Mouse (Mus musculus) heart, adult 2 months (tissue): ENCODE data around the gene Klhl42. TPM values are rescaled to one million over a fixed set of nuclear protein-coding genes. Genes with fewer than 3 reads are reported as not detected.

Source experiments
- DNase-seq, 2 experiments: peaks; one replicate each; pipeline ENCODE4 v3.0.0; 2021
- H3K27ac ChIP-seq: fragments of 200-600 bp; 2 replicates; pipeline ENCODE4 v1.8.1; 2022
- H3K27me3 ChIP-seq: fragments of 200-500 bp; 2 replicates; pipeline ENCODE4 v1.6.1; 2012; ENCODE audit warnings: mild to moderate bottlenecking, low read length, inconsistent platforms, mixed read lengths; ENCODE audit not compliant: control insufficient read depth, insufficient read depth
- H3K36me3 ChIP-seq: fragments of 200-500 bp; 2 replicates; pipeline ENCODE4 v1.6.1; 2012; ENCODE audit warnings: low read length, inconsistent platforms; ENCODE audit not compliant: control insufficient read depth, insufficient read depth
- H3K4me1 ChIP-seq: fragments of 200-500 bp; 2 replicates; pipeline ENCODE4 v1.6.1; 2011; ENCODE audit warnings: low read length; ENCODE audit not compliant: control insufficient read depth, insufficient read depth
- H3K4me3 ChIP-seq: fragments of 200-600 bp; 2 replicates; pipeline ENCODE4 v1.8.1; 2022
- H3K79me2 ChIP-seq: fragments of 200-500 bp; replicated peaks from 2 replicates; pipeline ENCODE4 v1.6.1; 2012; ENCODE audit warnings: mild to moderate bottlenecking, inconsistent platforms, low read length, moderate library complexity, mixed read lengths; ENCODE audit not compliant: control insufficient read depth, insufficient read depth
- H3K9ac ChIP-seq: fragments of 200-500 bp; 2 replicates; pipeline ENCODE4 v1.6.1; 2012; ENCODE audit warnings: low read depth, mild to moderate bottlenecking, control low read depth, inconsistent platforms, low read length, mixed read lengths
- CTCF ChIP-seq: fragments of 200-600 bp; IDR thresholded peaks from 2 replicates; pipeline ENCODE4 v1.8.1; 2022; ENCODE audit warnings: antibody characterized with exemption, mild to moderate bottlenecking, moderate library complexity
- EP300 ChIP-seq: fragments of 200-500 bp; IDR thresholded peaks from 2 replicates; pipeline ENCODE4 v1.6.1; 2011; ENCODE audit warnings: low read depth, low read length, control low read depth; ENCODE audit not compliant: insufficient read depth
- POLR2A ChIP-seq: fragments of 200-500 bp; IDR thresholded peaks from 2 replicates; pipeline ENCODE4 v1.6.1; 2011; ENCODE audit warnings: mild to moderate bottlenecking, low read depth, low read length, control low read depth; ENCODE audit not compliant: insufficient read depth
- WGBS: fragments of 180-500 bp; shearing (Covaris S2); methylation state at CpG from one replicate; pipeline ENCODE4 v1.1.7; 2018; 5-methylcytosine and 5-hydroxymethylcytosine counted together
- intact Hi-C: fragments of 180-260 bp; cut with DNase I; formaldehyde crosslinking; loops from one replicate; pipeline ENCODE4 v1.15.1; 2025
- polyA plus RNA-seq: library from polyadenylated mRNA; depleted of rRNA; stranded (reverse); fragments of >200 nt; gene quantifications from 2 replicates; pipeline ENCODE4 v1.2.3, GENCODE M21; 2012
- total RNA-seq, 2 experiments: library from RNA; stranded (reverse); gene quantifications; 2 replicates each; pipeline ENCODE4 v1.2.3; 2021

Gene Klhl42
- total and polyA plus RNA-seq, 3 experiments: 4.0 to 5.8 (median 4.7) TPM

DNA sequence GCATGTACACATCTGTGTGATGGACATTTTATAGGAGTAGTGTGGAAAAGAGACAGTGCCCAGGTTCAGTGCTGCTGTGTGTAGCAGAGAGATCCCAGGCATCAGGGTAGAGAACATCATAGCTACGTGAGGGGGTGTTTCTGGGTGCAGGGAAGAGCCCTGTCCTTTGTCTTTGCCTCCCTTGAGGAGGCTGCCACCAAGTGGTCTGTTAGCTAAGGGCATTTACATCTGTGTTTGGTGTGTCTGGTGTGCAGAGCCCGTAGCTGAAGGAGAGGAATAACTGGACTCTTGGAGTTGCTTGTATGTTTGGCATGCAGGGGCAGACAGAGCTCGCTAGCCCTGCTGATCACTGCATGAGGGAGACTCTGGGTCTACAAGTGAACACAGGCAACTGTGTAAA, 11.1 kb downstream of the Klhl42 start:
- H3K36me3 ChIP-seq: no peaks in the 10 kb centered on the region
- intact Hi-C loops: loop anchor here (5.0 kb wide), 1 partner anchor 90 kb away; no protein-coding TSS in a partner anchor
- TF ChIP-seq CTCF (peak; percentile 41), POLR2A (no peak), EP300 (no peak)
- no peak overlapping the region for H3K27ac ChIP-seq
- no peaks in the 10 kb centered on the region for H3K27me3 ChIP-seq
- 91% methylated on average over 3 of the region's 3 CpGs for WGBS
- peaks cover 2% of the 10 kb centered on the region for H3K79me2 ChIP-seq
- no peak for DNase-seq
- no peak overlapping the region for H3K4me3 ChIP-seq
- no peak overlapping the region for H3K9ac ChIP-seq
- no peaks in the 10 kb centered on the region for H3K4me1 ChIP-seq

DNA sequence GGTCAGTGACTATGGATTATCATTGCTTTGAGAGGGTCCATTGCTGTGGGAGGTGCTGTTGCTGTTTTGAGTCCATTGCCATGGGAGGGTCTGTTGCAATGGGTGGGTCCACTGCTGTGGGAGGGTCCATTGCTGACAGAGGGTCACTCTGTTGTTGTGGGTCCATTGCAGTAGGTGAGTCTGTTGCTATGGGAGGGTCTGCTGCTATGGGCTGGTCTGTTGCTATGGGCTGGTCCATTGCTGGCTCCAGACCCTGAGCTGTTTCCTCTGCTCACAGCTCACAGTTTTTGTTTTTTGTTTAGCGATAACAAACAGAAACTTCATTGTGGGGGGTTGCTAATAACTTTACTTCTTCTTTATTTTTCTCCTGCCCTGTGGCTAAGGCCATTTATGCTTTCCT, 14.3 kb downstream of the Klhl42 start:
- WGBS: 97% methylated on average over 1 of the region's 1 CpGs
- Histone ChIP-seq H3K9ac (no peak overlapping the region), H3K36me3 (no peaks in the 10 kb centered on the region), H3K79me2 (peaks cover 3% of the 10 kb centered on the region; the same call in 1 of the 2 replicates), H3K27me3 (no peaks in the 10 kb centered on the region), H3K27ac (no peak overlapping the region), H3K4me3 (no peak overlapping the region), H3K4me1 (no peaks in the 10 kb centered on the region)
- TF ChIP-seq EP300 (no peak), CTCF (no peak), POLR2A (no peak)
- DNase-seq: no peak
- intact Hi-C loops: no loop called here

DNA sequence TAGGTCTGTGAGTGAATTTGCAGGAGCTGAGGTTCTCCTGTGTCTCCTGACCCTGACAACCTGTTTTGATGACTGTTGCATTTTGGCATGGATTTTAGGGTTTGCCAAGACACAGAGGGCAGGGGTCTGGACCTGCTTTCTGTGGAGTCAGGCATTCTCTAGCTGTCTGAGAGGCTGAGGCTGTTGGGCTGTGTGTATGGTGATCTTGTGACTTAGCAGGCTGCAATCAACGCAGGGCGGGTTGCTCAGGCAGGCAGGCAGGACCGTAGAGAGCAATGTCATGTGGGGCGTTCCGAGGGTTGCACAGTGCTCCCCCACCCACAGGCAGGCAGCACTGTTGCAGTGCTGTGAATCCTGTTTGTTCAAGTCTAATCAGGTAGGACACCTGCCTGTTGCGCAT, 15.5 kb downstream of the Klhl42 start:
- no peak overlapping the region for H3K27ac ChIP-seq
- H3K4me3 ChIP-seq: no peak overlapping the region
- H3K4me1 ChIP-seq: no peaks in the 10 kb centered on the region
- H3K9ac ChIP-seq: no peak overlapping the region
- H3K79me2 ChIP-seq: peaks cover 3% of the 10 kb centered on the region; the same call in 1 of the 2 replicates
- TF ChIP-seq CTCF (no peak), POLR2A (no peak), EP300 (no peak)
- H3K27me3 ChIP-seq: no peaks in the 10 kb centered on the region
- DNase-seq: no peak
- H3K36me3 ChIP-seq: no peaks in the 10 kb centered on the region
- intact Hi-C loops: no loop called here
- 88% methylated on average over 6 of the region's 6 CpGs for WGBS

DNA sequence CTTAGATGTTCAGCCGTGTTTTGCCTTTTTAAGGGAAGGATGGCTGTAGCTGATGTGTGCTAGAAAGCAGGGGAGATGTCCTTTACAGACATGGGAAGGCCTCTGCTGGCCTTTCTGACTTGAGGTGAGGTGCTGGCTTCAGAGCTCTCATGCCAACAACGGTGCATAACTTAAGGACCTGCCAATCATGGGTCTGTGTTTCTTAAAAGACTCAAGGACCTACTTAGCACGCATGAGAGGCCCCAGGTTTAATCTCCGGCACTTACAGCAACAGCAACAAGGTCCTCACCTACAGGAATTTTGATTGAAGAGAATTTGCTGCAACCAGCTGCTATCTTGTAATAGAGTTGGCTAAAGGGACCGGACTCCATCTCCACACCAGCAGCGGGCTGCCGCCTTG, 18.1 kb downstream of the Klhl42 start:
- Histone ChIP-seq H3K27me3 (no peaks in the 10 kb centered on the region), H3K9ac (no peak overlapping the region), H3K27ac (no peak overlapping the region), H3K36me3 (no peaks in the 10 kb centered on the region), H3K79me2 (peaks cover 1% of the 10 kb centered on the region; the same call in 1 of the 2 replicates), H3K4me3 (no peak overlapping the region), H3K4me1 (no peaks in the 10 kb centered on the region)
- intact Hi-C loops: no loop called here
- WGBS: 84% methylated on average over 7 of the region's 7 CpGs
- no peak for DNase-seq
- no peak for TF ChIP-seq POLR2A
- no peak for TF ChIP-seq CTCF
- no peak for TF ChIP-seq EP300

DNA sequence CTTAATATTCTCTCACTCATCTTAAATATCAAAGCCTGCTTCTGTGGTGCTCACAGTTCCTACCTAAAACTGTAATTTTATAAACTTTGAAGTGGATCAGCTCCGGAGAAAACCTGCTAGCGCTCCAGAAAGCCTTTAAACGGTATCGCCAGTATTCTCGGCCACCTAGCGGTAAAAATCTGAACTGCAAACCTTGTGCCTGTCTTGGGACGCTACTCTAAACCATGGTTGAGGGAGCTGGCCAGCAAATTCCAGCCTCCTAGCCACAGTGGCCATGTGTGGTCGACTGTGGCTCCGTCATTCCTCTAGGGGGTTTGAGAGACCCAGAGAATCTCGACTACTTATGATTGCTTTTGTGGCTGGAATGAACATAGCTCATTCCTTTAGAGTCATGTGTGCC, 25.4 kb downstream of the Klhl42 start:
- WGBS: 9% methylated on average over 10 of the region's 10 CpGs
- Histone ChIP-seq H3K36me3 (no peaks in the 10 kb centered on the region), H3K4me1 (no peaks in the 10 kb centered on the region), H3K9ac (no peak overlapping the region), H3K27me3 (no peaks in the 10 kb centered on the region), H3K79me2 (no peaks in the 10 kb centered on the region), H3K4me3 (no peak overlapping the region), H3K27ac (no peak overlapping the region)
- peak; percentile 99 for TF ChIP-seq CTCF
- TF ChIP-seq POLR2A: no peak
- intact Hi-C loops: loop anchor here (2.0 to 5.0 kb wide), 3 partner anchors 109 to 292 kb away; no protein-coding TSS in a partner anchor
- DNase-seq: peak; percentile 73 to 86

DNA sequence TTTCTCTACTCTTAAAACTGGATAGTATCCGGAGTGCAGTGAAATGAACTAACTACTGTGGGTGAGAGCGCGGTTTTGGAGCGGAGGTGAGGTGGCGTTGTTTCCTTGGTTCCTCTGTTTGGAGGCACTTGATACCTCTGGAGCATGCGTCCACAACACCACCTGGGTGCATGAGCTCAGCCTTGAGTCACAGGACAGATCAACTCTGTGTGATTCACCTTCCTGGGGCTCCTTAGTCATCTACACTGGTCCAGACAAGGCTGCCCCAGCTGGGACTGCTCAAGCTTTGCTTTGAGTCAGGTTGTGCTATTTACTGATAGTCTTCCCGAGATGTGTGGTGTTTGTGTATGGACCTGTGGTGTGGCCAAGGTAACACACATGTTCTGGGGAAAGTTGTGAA, 26.6 kb downstream of the Klhl42 start:
- no peaks in the 10 kb centered on the region for H3K36me3 ChIP-seq
- no peak overlapping the region for H3K4me3 ChIP-seq
- no peaks in the 10 kb centered on the region for H3K79me2 ChIP-seq
- intact Hi-C loops: loop anchor here (2.0 to 5.0 kb wide), 3 partner anchors 110 to 293 kb away; no protein-coding TSS in a partner anchor
- H3K4me1 ChIP-seq: no peaks in the 10 kb centered on the region
- no peak overlapping the region for H3K27ac ChIP-seq
- no peak for DNase-seq
- whole genome bisulfite sequencing: 96% methylated on average over 7 of the region's 7 CpGs
- TF ChIP-seq POLR2A: no peak
- TF ChIP-seq EP300: no peak
- TF ChIP-seq CTCF: no peak
- H3K9ac ChIP-seq: no peak overlapping the region
- H3K27me3 ChIP-seq: no peaks in the 10 kb centered on the region

DNA sequence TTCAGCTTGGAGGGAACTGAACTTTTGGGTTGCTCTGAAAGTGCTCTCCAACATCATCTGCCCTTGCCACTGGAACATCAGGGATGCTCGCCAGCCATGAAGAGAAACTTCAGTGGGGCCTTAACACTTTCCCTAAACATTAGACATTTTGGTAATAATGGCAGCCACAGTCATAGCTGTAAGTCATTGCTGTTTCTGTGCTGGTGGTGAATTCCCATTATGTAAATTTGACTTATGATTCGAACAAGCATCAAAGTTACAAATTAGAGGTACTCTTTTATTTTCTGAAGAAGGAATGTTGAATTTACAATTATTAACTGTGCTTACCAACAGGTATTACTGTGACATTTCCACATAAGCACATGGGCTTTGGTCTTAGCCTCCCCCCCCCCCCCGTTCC, 27.0 kb downstream of the Klhl42 start:
- WGBS: 90% methylated on average over 3 of the region's 3 CpGs
- no peak for DNase-seq
- intact Hi-C loops: loop anchor here (5.0 kb wide), 2 partner anchors 111 to 124 kb away; no protein-coding TSS in a partner anchor
- TF ChIP-seq EP300 (no peak), POLR2A (no peak), CTCF (no peak)
- Histone ChIP-seq H3K79me2 (no peaks in the 10 kb centered on the region), H3K4me3 (no peak overlapping the region), H3K9ac (no peak overlapping the region), H3K27ac (no peak overlapping the region), H3K36me3 (no peaks in the 10 kb centered on the region), H3K4me1 (no peaks in the 10 kb centered on the region), H3K27me3 (no peaks in the 10 kb centered on the region)
